Mouse (Mus musculus): ENCODE data around the gene Adra1b.

DNA sequence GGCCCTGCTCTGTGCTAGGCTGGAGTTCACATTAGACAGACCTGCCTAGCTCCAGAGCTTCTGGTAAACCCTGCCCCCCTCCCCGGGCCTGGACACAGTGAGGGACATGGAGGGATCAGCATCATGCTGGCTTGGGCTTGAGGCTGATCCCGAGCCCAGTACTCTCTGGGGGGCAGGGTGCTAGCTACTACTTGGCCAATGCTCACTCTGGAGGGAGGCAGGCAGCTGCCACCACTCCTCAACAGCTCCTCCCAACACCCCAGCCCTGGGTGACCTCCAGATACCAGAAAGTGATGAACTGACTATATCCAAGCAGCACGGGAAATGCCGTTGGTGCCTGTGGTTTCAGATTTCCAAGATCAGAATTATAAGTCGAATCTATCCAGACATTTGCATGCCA lies 127.3 kb downstream of the Adra1b start:
- TF ChIP-seq ZNF384 (IDR thresholded peaks at IDR 0.05; ENCODE audit: low read depth, low read length) (no peak), CHD2 (IDR thresholded peaks at IDR 0.05; ENCODE audit: low read depth, low read length) (no peak), ZC3H11A (IDR thresholded peaks at IDR 0.05; ENCODE audit: borderline replicate concordance, low read depth, low read length) (no peak), HCFC1 (IDR thresholded peaks at IDR 0.05; ENCODE audit: borderline replicate concordance, insufficient read depth, low read length) (no peak)

Measured in ES-E14 (cell line).